Mouse (Mus musculus): ENCODE data around the gene Mia3. TPM values are rescaled to one million over a fixed set of nuclear protein-coding genes. Genes with fewer than 3 reads are reported as not detected.
"Not testable (repeated sequence)": the region's sequence is repeated elsewhere in the genome, so short reads cannot be mapped to it uniquely, and the experiment has no call there.

Gene Mia3
- polyA plus RNA-seq (2021), result 192 TPM

DNA sequence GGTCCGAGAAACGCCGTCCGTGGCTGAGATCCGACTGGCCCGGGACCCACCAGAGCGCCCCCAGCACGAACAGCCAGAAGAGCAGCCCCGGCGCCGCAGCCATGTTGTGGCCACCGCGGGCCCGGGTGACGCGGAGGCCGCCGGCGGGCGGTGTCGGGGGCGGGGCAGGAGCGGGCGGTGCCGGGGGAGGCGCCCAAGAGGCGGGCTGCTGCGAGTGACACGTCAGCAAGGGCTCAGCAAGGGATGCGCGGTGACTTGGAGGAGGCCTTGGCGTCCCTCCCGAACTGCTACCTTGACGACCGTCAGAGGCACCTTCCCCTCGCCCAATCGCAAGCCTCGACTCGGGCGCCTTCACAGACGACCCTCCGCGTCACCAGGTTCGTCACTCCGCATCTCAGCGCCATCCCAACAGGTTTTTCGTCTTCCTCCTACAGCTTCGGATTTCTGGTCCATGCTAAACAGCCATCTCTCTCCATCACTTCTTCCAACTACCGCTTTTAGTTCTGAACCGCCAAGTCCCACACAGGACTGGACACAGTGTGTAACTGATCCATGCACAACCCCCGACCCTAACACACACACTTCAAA is at the start of gene Mia3:
Mia3 (minus strand) TSS at position 127 of the 588 bp plus-strand sequence.
- H3K27me3 ChIP-seq, result no peaks in the 10 kb centered on the region
- TF ChIP-seq CTCF (IDR thresholded peaks at IDR 0.05), result no peak
- ChIA-PET CTCF (interaction anchor here (1.0 kb wide), 1 partner anchor 52 kb away, joined by 3 read pairs; no protein-coding TSS in a partner anchor), POLR2A (interaction anchor here (0.6 kb wide), 1 partner anchor 1522 kb away, joined by 3 read pairs; no protein-coding TSS in a partner anchor)
- in situ Hi-C loops (cut with MboI; ENCODE audit: low pct_unique_long_range_greater_than_20kb), result no loop called here
- DNase-seq (ENCODE audit: low read depth, low spot score), result peak; percentile 58
- ATAC-seq, result peak; percentile 96

GRCm38 (mm10) chr1:183417873-183418272 is 48.5 kb upstream of the Mia3 start, which contains the start of gene Hhipl2:
Hhipl2 (plus strand) TSS chr1:183418215.
- CTCF ChIA-PET, result no interaction called here
- no peaks in the 10 kb centered on the region for H3K27me3 ChIP-seq
- no peak for TF ChIP-seq CTCF (IDR thresholded peaks at IDR 0.05)
- POLR2A ChIA-PET, result no interaction called here
- in situ Hi-C loops (cut with MboI; ENCODE audit: low pct_unique_long_range_greater_than_20kb), result no loop called here
- DNase-seq (ENCODE audit: low read depth, low spot score), result peak; percentile 15
- ATAC-seq, result no peak

DNA sequence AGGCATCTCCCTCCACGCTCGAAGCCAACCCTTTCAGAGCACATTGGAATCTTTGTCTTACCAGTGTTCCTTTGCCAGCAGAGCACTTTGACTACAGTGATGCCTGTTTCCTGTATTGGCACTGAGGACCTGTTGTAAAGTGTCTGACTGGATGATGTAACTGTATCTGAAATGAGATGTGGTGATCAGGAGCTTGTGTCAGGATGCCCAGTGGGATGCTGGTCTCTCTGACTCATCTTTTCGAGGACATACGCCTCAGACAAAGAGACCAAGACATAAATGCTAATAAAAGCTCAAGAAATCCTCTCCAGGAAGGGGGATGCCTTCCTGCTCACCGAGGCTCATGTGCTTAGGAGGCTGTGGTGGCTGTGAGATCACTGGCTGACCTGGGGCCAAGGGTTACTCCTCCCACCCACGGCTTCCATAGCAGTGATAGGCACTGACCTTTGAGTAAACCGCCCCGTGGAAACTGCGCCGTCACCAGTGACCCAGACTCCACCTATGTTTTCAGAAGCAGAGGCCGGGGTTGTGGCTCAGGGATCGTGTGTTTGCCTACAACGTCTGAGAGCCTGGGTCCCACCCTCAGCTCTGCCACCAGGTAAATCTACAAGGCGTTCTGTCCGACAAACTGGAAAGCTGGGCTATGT is 44.9 kb upstream of the Mia3 start:
- H3K27me3 ChIP-seq, result no peaks in the 10 kb centered on the region
- DNase-seq (ENCODE audit: low read depth, low spot score), result no peak
- no peak for TF ChIP-seq CTCF (IDR thresholded peaks at IDR 0.05)
- ChIA-PET CTCF (interaction anchor here (1.3 kb wide), 1 partner anchor 22 kb away, joined by 3 read pairs; no protein-coding TSS in a partner anchor), POLR2A (no interaction called here)
- in situ Hi-C loops (cut with MboI; ENCODE audit: low pct_unique_long_range_greater_than_20kb), result no loop called here
- ATAC-seq, result no peak

- in situ Hi-C loops (cut with MboI; ENCODE audit: low pct_unique_long_range_greater_than_20kb), result no loop called here
- POLR2A ChIA-PET, result no interaction called here
- no peak for ATAC-seq
- no peaks in the 10 kb centered on the region for H3K27me3 ChIP-seq
- CTCF ChIA-PET, result no interaction called here
- TF ChIP-seq CTCF (IDR thresholded peaks at IDR 0.05), result no peak
- no peak for DNase-seq (ENCODE audit: low read depth, low spot score)
These were observed 34.0 kb upstream of the Mia3 start for GRCm38 (mm10) chr1:183403396-183403795.

DNA sequence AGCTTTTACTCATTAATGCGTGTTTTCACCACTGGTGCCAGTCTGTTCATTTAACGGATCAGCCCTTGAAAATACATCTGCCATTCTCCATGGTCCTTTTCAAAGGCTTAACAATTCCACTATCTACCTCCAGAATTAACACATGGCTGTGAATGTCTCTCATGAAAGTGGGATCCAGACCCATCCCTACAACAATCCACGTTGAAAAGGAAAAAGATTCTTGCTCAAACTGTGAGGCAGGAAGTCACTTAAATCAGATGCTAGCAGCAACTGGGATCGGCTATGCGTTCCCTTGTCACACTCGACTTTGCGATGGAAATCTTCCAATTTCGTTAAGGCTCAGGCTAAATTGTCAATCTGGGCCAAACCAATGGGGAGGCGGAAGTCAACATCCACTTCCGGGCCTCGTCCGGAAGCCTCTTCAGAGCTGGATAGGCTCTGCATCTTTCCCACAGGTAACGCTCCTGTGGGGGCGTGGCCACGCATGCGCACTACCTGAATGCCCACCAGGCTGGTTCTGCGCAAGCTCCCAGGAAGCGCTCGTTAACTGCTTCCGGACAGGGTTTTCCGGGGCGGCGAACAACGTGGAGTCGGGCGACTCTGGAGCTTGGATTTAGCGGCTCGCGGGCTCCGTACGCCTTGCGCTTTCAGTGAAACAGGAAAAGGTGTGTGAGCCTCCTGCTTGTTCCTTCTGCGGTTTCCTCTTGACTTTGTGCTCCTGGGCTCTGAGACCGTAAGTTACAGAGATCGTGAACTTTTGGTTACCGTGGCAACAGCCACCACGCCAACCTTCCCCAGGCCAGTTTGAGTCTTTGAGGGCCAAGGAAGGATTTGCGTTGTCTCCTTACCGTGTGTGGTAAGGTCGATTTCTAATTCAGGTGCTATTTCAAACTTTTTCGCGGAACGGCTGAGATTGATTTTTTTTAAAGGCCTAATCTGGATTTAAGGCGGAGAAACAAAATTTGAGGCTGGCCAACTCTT is 19.4 kb upstream of the Mia3 start, which contains the start of gene Taf1a:
Taf1a (plus strand) TSS at position 556 of the 981 bp plus-strand sequence.
- peak; percentile 48 for DNase-seq (ENCODE audit: low read depth, low spot score)
- ChIA-PET CTCF (no interaction called here), POLR2A (interaction anchor here (1.2 kb wide), 1 partner anchor 13 kb away, joined by 3 read pairs; no protein-coding TSS in a partner anchor)
- peak; percentile 73 for ATAC-seq
- peaks cover 22% of the 10 kb centered on the region for H3K27me3 ChIP-seq
- in situ Hi-C loops (cut with MboI; ENCODE audit: low pct_unique_long_range_greater_than_20kb), result no loop called here
- no peak for TF ChIP-seq CTCF (IDR thresholded peaks at IDR 0.05)

DNA sequence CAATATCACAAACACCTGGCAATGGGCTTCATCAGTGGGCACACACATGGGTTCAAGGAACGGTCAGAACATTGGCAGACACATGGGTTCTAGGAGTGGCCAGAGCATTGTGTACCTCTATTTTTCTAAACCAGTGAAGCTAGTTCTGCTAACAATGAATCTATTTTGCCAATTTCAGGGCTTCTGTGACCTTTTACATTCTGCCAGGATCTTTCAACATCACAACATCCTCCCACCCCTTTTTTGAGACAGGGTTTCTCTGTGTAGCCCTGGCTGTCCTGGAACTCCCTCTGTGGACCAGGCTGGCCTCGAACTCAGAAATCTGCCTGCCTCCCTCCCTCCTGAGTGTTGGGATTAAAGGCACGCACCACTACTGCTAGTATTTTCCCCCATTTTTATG is 18.1 kb upstream of the Mia3 start:
- H3K27me3 ChIP-seq, result peaks cover 34% of the 10 kb centered on the region
- CTCF ChIA-PET; POLR2A ChIA-PET; in situ Hi-C loops (cut with MboI; ENCODE audit: low pct_unique_long_range_greater_than_20kb); ATAC-seq; DNase-seq (ENCODE audit: low read depth, low spot score): not testable (repeated sequence)

DNA sequence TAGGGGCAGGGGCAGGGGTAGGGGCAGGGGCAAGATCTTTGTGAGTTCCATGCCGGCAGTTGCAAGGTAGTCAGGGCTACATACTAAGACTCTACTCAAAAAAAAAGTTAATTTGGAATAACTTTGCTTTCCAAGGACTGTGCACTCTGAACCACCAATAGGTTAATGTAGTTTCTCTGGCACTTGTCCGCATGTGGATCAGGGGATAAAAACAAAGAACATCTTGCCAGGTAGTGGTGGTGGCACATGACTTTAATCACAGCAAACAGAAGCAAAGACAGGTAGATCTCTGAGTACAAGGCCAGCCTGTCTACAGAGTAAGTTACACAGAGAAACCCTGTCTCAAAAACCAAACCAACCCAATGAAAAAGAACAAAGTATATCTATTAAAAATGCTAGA is 13.3 kb upstream of the Mia3 start:
- DNase-seq (ENCODE audit: low read depth, low spot score), result no peak
- ChIA-PET POLR2A (no interaction called here), CTCF (no interaction called here)
- in situ Hi-C loops (cut with MboI; ENCODE audit: low pct_unique_long_range_greater_than_20kb), result no loop called here
- no peak for ATAC-seq
- H3K27me3 ChIP-seq, result peaks cover 34% of the 10 kb centered on the region
- no peak for TF ChIP-seq CTCF (IDR thresholded peaks at IDR 0.05)

DNA sequence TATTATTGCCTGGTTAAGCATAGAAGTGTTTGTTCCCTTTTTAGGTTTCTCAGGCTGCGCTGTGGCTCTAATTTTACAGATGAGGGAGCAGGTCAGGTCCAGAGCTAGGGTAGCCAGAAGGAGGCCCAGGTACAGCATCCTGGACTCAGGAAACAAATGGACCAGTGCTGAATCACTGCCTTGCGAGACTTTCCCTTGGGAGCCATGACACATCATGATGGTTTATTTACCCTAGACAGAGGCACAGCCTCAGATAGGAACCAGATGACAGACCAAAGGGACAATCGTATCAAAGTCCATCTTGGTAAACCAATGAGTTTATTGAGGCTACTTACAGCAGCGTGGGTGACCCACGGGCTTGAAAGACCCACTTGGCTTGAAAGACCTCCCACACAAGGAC is 12.5 kb upstream of the Mia3 start:
- no peak for ATAC-seq
- ChIA-PET CTCF (interaction anchor here (0.8 kb wide), 1 partner anchor 9 kb away, joined by 3 read pairs; no protein-coding TSS in a partner anchor), POLR2A (no interaction called here)
- peaks cover 34% of the 10 kb centered on the region for H3K27me3 ChIP-seq
- in situ Hi-C loops (cut with MboI; ENCODE audit: low pct_unique_long_range_greater_than_20kb), result no loop called here
- no peak for DNase-seq (ENCODE audit: low read depth, low spot score)
- TF ChIP-seq CTCF (IDR thresholded peaks at IDR 0.05), result no peak

- H3K27me3 ChIP-seq, result peaks cover 19% of the 10 kb centered on the region
- DNase-seq (ENCODE audit: low read depth, low spot score); ATAC-seq; POLR2A ChIA-PET; in situ Hi-C loops (cut with MboI; ENCODE audit: low pct_unique_long_range_greater_than_20kb): not testable (repeated sequence)
- CTCF ChIA-PET, result interaction anchor here (1.0 kb wide), 1 partner anchor 29 kb away, joined by 3 read pairs; no protein-coding TSS in a partner anchor
These were observed 10.0 kb upstream of the Mia3 start for GRCm38 (mm10) chr1:183379376-183379775.

- POLR2A ChIA-PET, result no interaction called here
- DNase-seq (ENCODE audit: low read depth, low spot score) (no peak), ATAC-seq (no peak)
- CTCF ChIA-PET, result no interaction called here
- in situ Hi-C loops (cut with MboI; ENCODE audit: low pct_unique_long_range_greater_than_20kb), result no loop called here
- peaks cover 9% of the 10 kb centered on the region for H3K27me3 ChIP-seq
- no peak for TF ChIP-seq CTCF (IDR thresholded peaks at IDR 0.05)
These were observed 9.1 kb upstream of the Mia3 start for GRCm38 (mm10) chr1:183378321-183378941.
